Mouse (Mus musculus): Measurements from ENCODE around the gene Jak2.

- TF ChIP-seq POLR2A (IDR thresholded peaks at IDR 0.05; ENCODE audit: low read depth, low read length): no peak
- TF ChIP-seq CTCF (IDR thresholded peaks at IDR 0.05; ENCODE audit: extremely low read depth, insufficient read length, insufficient replicate concordance, low read depth, low read length): no peak
Measured at GRCm38 (mm10) chr19:29255327-29256027, 3.8 kb downstream of the Jak2 start.
